Mouse (Mus musculus) neutrophil, adult 83 days (primary cell): ENCODE results near the gene Lrrc15. TPM values are rescaled to one million over a fixed set of nuclear protein-coding genes. Genes with fewer than 3 reads are reported as not detected.

Experiments used
- total RNA-seq, 2 experiments: library from RNA; stranded (reverse); gene quantifications; one replicate each; pipeline ENCODE4 v1.2.4; 2023

Lrrc15 gene
- total RNA-seq, result not detected

DNA sequence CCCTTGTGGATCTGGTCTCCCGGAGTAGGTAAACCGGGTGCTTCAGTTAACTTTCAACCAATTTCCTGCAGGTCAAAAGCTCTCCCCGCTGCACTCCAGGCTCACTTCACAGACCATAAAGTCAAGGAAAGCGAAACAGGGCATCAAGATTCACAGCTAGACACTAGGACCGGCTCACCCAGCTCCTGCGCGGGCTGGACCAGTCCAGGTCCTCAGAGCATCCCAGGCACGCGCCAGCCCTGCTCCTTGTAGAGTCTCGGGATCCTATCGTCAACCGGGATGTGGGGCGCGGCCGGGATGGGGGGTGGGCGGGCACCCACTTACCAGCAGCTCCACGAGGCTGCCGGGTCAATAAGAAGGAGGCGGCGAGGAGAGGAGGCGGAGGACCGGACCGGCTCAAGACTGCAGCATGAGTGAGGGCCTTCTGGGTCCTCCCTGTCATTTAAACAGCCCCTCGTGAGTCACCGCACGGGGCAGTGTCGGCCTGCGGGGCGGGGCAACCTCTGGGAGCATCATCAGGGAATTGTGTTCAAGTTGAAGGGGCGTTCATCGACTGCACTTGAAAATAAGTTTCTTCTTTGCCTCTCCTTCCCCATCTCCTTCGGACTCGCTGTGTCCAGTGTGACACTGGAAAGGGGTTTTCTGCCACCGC, at the start of gene Lrrc15:
Lrrc15 (minus strand) TSS at position 413 of the 652 bp plus-strand sequence.

GRCm38 (mm10) chr16:30310647-30311046, 27.6 kb upstream of the Lrrc15 start, which contains the start of gene Gp5:
Gp5 (minus strand) TSS chr16:30310779.

GRCm38 (mm10) chr16:30267359-30267758, 15.7 kb downstream of the Lrrc15 start, which contains the start of gene Cpn2:
Cpn2 (minus strand) TSS chr16:30267499.

Other genes with a start within 250 kb of the Lrrc15 start
- under 1 TPM; 0.73 to 0.75 TPM for gene Hes1, start 218.9 kb downstream of the Lrrc15 start, total RNA-seq
- not detected for gene Cpn2, start 15.8 kb downstream of the Lrrc15 start, total RNA-seq
- 1 to 10 TPM; 1.1 to 1.4 TPM for gene Gp5, start 27.5 kb upstream of the Lrrc15 start, total RNA-seq
- gene Atp13a3, start 122.7 kb upstream of the Lrrc15 start, total RNA-seq, result 10 to 100 TPM; 75.0 to 77.6 TPM